Comparison of ENCODE assay signal across 11 mouse cellular contexts in the genomic region with DNA sequence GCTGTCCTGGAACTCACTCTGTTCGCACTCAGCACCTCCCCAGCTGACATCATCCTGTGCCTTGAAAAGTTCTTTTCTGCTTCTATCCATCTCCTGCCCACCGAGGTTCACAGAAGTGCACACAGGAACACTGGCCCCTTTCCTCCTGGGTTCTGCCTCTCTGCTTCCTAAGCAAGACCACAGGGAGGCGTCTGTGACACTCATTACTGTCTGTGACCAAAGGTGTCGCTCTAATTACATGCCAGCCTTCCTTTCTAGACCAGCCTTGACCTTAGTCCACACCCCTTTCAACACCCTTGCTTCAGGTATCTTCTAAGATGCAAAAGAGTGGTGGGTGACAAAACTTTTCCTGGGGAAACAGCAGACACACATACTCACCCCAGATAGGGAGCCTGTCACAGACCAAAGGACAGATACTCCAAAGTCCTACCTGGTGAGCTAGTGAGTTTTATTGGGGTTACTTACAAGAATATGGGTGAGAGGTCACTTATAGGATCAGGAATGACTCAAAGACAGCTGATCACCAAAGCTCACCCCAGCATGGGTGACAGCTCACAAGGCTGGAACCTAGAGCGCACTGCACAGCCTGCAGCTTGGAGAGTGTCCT. TPM values are rescaled to one million over a fixed set of nuclear protein-coding genes. Genes with fewer than 3 reads are reported as not detected.
DNase-seq lines count a peak whose midpoint lies in the region; ATAC-seq and TF ChIP-seq lines count a peak whose summit lies in the region.
"Had no signal": no experiment of that assay in that cellular context is flagged by ENCODE, and none has a peak within 500 bp of the region (broad histone marks: within the 10 kb centered on the region; RNA-seq: fewer than 3 reads in every experiment).

No protein-coding gene starts in this region.

- peak; percentile 7 for DNase-seq in heart, postnatal 0 days (ENCODE audit: low spot score)
- no peak for DNase-seq in heart, embryonic 10.5 days (ENCODE audit: low spot score)
- peak; percentile 79 for DNase-seq in 416B (ENCODE audit: low read depth)
- peak; percentile 79 for DNase-seq in ES-CJ7 (ENCODE audit: low read depth, low spot score)
- no peak for DNase-seq in heart, adult 9 months (ENCODE audit: low spot score in 2 of 2)
- no peak for DNase-seq in gastrocnemius, postnatal 10 days
- DNase-seq: liver, embryonic 13.5 days had no signal

- H3K4me1 ChIP-seq in heart, postnatal 0 days (ENCODE audit: control insufficient read depth, insufficient read depth): no peaks in the 10 kb centered on the region
- no peaks in the 10 kb centered on the region for H3K4me1 ChIP-seq in heart, embryonic 10.5 days
- peaks cover 10% of the 10 kb centered on the region for H3K4me1 ChIP-seq in intestine, embryonic 16.5 days (ENCODE audit: control insufficient read depth, insufficient read depth, low read length)
- H3K4me1 ChIP-seq: forebrain, embryonic 15.5 days; liver, embryonic 13.5 days; midbrain, embryonic 13.5 days had no signal

- H3K27ac ChIP-seq in heart, postnatal 0 days (ENCODE audit: low read depth): no peak overlapping the region
- no peak overlapping the region for H3K27ac ChIP-seq in heart, embryonic 10.5 days
- H3K27ac ChIP-seq in intestine, embryonic 16.5 days (ENCODE audit: low read length): peak overlapping the region; percentile 77
- H3K27ac ChIP-seq: forebrain, embryonic 15.5 days; liver, embryonic 13.5 days; midbrain, embryonic 13.5 days had no signal

- H3K36me3 ChIP-seq in heart, postnatal 0 days (replicated peaks; ENCODE audit: control insufficient read depth, insufficient read depth, low read length): no peaks in the 10 kb centered on the region
- no peaks in the 10 kb centered on the region for H3K36me3 ChIP-seq in heart, embryonic 10.5 days
- H3K36me3 ChIP-seq in intestine, embryonic 16.5 days (ENCODE audit: control insufficient read depth, insufficient read depth, low read length): no peaks in the 10 kb centered on the region
- H3K36me3 ChIP-seq: forebrain, embryonic 15.5 days; liver, embryonic 13.5 days; midbrain, embryonic 13.5 days had no signal

- peak; percentile 24; the same call in 1 of the 2 replicates for TF ChIP-seq CTCF in heart, postnatal 0 days (IDR thresholded peaks at IDR 0.05; ENCODE audit: low read depth)

- no peaks in the 10 kb centered on the region for H3K27me3 ChIP-seq in heart, postnatal 0 days (ENCODE audit: control insufficient read depth, insufficient read depth, low read length)
- H3K27me3 ChIP-seq in heart, embryonic 10.5 days (ENCODE audit: insufficient read depth, poor library complexity, severe bottlenecking): peaks cover 15% of the 10 kb centered on the region; the same call in 1 of the 2 replicates
- no peaks in the 10 kb centered on the region for H3K27me3 ChIP-seq in intestine, embryonic 16.5 days (replicated peaks; ENCODE audit: control insufficient read depth, insufficient read depth, low read length)
- H3K27me3 ChIP-seq: midbrain, embryonic 13.5 days had no signal

- no peak overlapping the region for H3K4me3 ChIP-seq in heart, postnatal 0 days (ENCODE audit: low read depth, low read length)
- H3K4me3 ChIP-seq in heart, embryonic 10.5 days: no peak overlapping the region
- no peak overlapping the region for H3K4me3 ChIP-seq in intestine, embryonic 16.5 days (ENCODE audit: low read length)
- H3K4me3 ChIP-seq: forebrain, embryonic 15.5 days; liver, embryonic 13.5 days; midbrain, embryonic 13.5 days had no signal

- ATAC-seq in heart, postnatal 0 days (ENCODE audit: insufficient read depth, low read depth): no peak
- peak; percentile 78 for ATAC-seq in intestine, embryonic 16.5 days
- ATAC-seq in frontal cortex, adult (ENCODE audit: low TSS enrichment): no peak
- ATAC-seq: forebrain, embryonic 15.5 days; midbrain, embryonic 13.5 days had no signal

- no peak overlapping the region for H3K9ac ChIP-seq in heart, postnatal 0 days (replicated peaks; ENCODE audit: low read depth, low read length)
- no peak overlapping the region for H3K9ac ChIP-seq in intestine, embryonic 16.5 days (ENCODE audit: low read depth, low read length)
- H3K9ac ChIP-seq: forebrain, embryonic 15.5 days; liver, embryonic 13.5 days; midbrain, embryonic 13.5 days had no signal

- no peak for TF ChIP-seq EP300 in heart, postnatal 0 days (IDR thresholded peaks at IDR 0.05; ENCODE audit: low read depth)

- 46% methylated on average over 5 of the region's 5 CpGs for WGBS in heart, postnatal 0 days
- WGBS in heart, embryonic 10.5 days: 37% methylated on average over 5 of the region's 5 CpGs
- 44% methylated on average over 5 of the region's 5 CpGs for WGBS in intestine, embryonic 16.5 days

- no peak overlapping the region for H3K4me2 ChIP-seq in heart, postnatal 0 days (ENCODE audit: low read depth, low read length)
- H3K4me2 ChIP-seq in intestine, embryonic 16.5 days (ENCODE audit: low read depth, low read length): no peak overlapping the region
- H3K4me2 ChIP-seq: forebrain, embryonic 15.5 days; liver, embryonic 13.5 days; midbrain, embryonic 13.5 days had no signal

- no peaks in the 10 kb centered on the region for H3K9me3 ChIP-seq in heart, postnatal 0 days (replicated peaks; ENCODE audit: control insufficient read depth, low read length)
- H3K9me3 ChIP-seq in heart, embryonic 10.5 days: no peaks in the 10 kb centered on the region
- no peaks in the 10 kb centered on the region for H3K9me3 ChIP-seq in intestine, embryonic 16.5 days (ENCODE audit: control insufficient read depth, low read length)
- H3K9me3 ChIP-seq: liver, embryonic 13.5 days; midbrain, embryonic 13.5 days had no signal

RNA-seq across cellular contexts. Expression of gene Ppp2r5c, which starts 8.4 kb away (rescaled TPM):
- total RNA-seq in heart, postnatal 0 days (2014; rRNA removed; ENCODE audit: low replicate concordance): 103 and 104 TPM in 2 replicates
- polyA plus RNA-seq in heart, postnatal 0 days (2015; fragmentation: Nextera tagmentation; extraction: Ambion mirVana): 108 and 118 TPM in 2 replicates
- 136 and 146 TPM in 2 replicates for polyA plus RNA-seq in heart, embryonic 10.5 days (2016; fragmentation: Nextera tagmentation; extraction: Ambion mirVana)
- polyA plus RNA-seq in intestine, embryonic 16.5 days (2015; fragmentation: Nextera tagmentation; extraction: Ambion mirVana): 129 and 133 TPM in 2 replicates
- total RNA-seq in gastrocnemius, postnatal 10 days (2021): 10 to 100 TPM; 69.5 to 75.7 TPM

Comparison
In these comparisons a context has a peak if more than half of its experiments do, and no peak if none do; other contexts are left out.
1. DNase-seq: peak in heart, postnatal 0 days (single experiment), 416B (single experiment) and ES-CJ7 (single experiment); none in heart, embryonic 10.5 days (single experiment), heart, adult 9 months (0 of 2) and gastrocnemius, postnatal 10 days (single experiment).